Mouse (Mus musculus) megakaryocyte-erythroid progenitor cell, adult 5 weeks (primary cell): ENCODE measurements around the gene Arhgap40. TPM values are rescaled to one million over a fixed set of nuclear protein-coding genes. Genes with fewer than 3 reads are reported as not detected.

Experiments used
- polyA plus RNA-seq: library from polyadenylated mRNA; stranded (reverse); fragments of >175 nt; gene quantifications from 2 replicates; pipeline ENCODE4 v1.2.3, GENCODE M21; 2012

Gene Arhgap40
- 0.17 TPM in 1 of 2 replicates, not detected in the other for polyA plus RNA-seq

GRCm38 (mm10) chr2:158512528-158512927 lies at the start of gene Arhgap40:
Arhgap40 (plus strand) TSS chr2:158512796.

DNA sequence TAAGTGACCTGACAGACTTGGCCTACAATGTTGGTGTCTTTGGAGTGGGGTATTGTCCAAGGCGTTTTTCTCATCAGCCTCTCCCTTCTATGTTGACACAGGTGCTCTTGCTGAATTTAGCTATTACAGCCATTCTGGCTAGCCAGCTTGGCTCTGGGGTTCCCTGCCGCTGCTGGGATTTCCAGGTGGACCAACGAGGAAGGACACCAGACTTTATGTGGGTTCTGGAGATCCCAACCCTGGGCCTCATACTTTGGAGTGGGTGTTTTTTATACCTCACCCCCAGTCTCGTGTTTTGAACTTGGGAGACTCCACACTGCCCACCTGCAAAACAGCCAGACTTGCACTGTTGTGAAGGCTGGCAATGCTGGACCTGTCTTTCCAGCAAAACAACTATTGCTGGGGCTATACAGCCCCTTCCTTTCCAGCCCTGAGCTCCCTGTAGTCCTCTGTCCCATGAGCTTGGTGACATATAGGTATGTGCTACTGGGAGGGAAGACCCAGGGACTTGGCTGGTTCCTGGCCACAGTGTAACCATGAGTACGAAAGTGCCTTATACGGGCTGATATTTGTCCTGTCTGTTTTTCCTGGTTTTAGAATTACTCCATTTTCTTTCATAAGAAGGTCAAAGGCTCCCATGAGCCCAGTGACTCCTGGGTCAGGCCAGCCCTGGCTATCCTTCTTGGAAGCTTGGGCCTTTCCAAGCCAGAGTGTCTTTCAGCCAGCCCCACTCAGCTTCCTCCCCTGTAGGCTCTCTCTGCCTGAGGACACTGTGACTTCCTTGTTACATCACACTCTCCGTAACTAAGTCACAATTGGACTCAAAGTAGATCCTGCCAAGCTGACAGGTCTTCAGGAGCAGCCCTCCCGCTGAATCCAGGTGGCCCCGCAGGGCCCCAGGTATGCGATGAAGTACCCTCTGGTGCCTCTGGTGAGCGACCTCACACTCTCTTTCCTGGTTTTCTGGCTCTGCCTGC lies 10.5 kb upstream of the Arhgap40 start, which contains the start of gene Adig:
Adig (plus strand) TSS at position 777 of the 977 bp plus-strand sequence.

Other genes with a start within 250 kb of the Arhgap40 start
- gene Lbp, start 206.3 kb upstream of the Arhgap40 start, polyA plus RNA-seq: 30.5 and 54.0 TPM in 2 replicates
- gene Snhg11, start 137.2 kb upstream of the Arhgap40 start, polyA plus RNA-seq: 0.11 and 0.17 TPM in 2 replicates
- gene Ralgapb, start 102.9 kb upstream of the Arhgap40 start, polyA plus RNA-seq: 2.5 and 2.9 TPM in 2 replicates
- gene Adig, start 10.2 kb upstream of the Arhgap40 start, polyA plus RNA-seq: 0.16 TPM in 1 of 2 replicates, not detected in the other
- 0.11 and 0.46 TPM in 2 replicates for gene Slc32a1, start 98.0 kb downstream of the Arhgap40 start, polyA plus RNA-seq
- gene Actr5, start 112.1 kb downstream of the Arhgap40 start, polyA plus RNA-seq: 14.9 and 16.9 TPM in 2 replicates
- 1.1 TPM in 2 replicates for gene Ppp1r16b, start 152.6 kb downstream of the Arhgap40 start, polyA plus RNA-seq